In genomic region chr14:79275441-79275840, GRCm38 (mm10) we compare ENCODE assay signal across 38 mouse cellular contexts. TPM values are rescaled to one million over a fixed set of nuclear protein-coding genes. Genes with fewer than 3 reads are reported as not detected.
DNase-seq lines count a peak whose midpoint lies in the region; ATAC-seq and TF ChIP-seq lines count a peak whose summit lies in the region.
"Had no signal": no experiment of that assay in that cellular context is flagged by ENCODE, and none has a peak within 500 bp of the region (broad histone marks: within the 10 kb centered on the region; RNA-seq: fewer than 3 reads in every experiment).

No protein-coding gene starts in this region.

- no peaks in the 10 kb centered on the region for H3K36me3 ChIP-seq in lung, postnatal 0 days (ENCODE audit: insufficient read depth, low read length)
- H3K36me3 ChIP-seq: embryonic facial prominence, embryonic 10.5 days; embryonic facial prominence, embryonic 15.5 days; forebrain, embryonic 15.5 days; hindbrain, embryonic 13.5 days; limb, embryonic 13.5 days; lung, embryonic 15.5 days; midbrain, embryonic 15.5 days; neural tube, embryonic 12.5 days had no signal

- H3K4me3 ChIP-seq in lung, postnatal 0 days (ENCODE audit: low read depth, low read length) = no peak overlapping the region
- H3K4me3 ChIP-seq: embryonic facial prominence, embryonic 10.5 days; embryonic facial prominence, embryonic 15.5 days; forebrain, embryonic 15.5 days; hindbrain, embryonic 13.5 days; layer of hippocampus, adult 2 months; limb, embryonic 13.5 days; lung, embryonic 15.5 days; midbrain, embryonic 15.5 days; myocyte; neural tube, embryonic 12.5 days had no signal

- no peak for ATAC-seq in lung, postnatal 0 days
- ATAC-seq: activated CD4-positive, CD25-positive, alpha-beta regulatory T cell, adult 4 months; forebrain, embryonic 15.5 days; intestine, postnatal 0 days; midbrain, embryonic 15.5 days had no signal

- TF ChIP-seq CTCF in lung, postnatal 0 days (IDR thresholded peaks at IDR 0.05) = no peak

- H3K4me2 ChIP-seq in lung, postnatal 0 days (replicated peaks; ENCODE audit: low read depth, low read length) = no peak overlapping the region
- H3K4me2 ChIP-seq: embryonic facial prominence, embryonic 15.5 days; forebrain, embryonic 15.5 days; heart, embryonic 11.5 days; hindbrain, embryonic 13.5 days; limb, embryonic 13.5 days; liver, embryonic 11.5 days; lung, embryonic 15.5 days; midbrain, embryonic 15.5 days; neural tube, embryonic 12.5 days had no signal

- peak overlapping the region; percentile 87; the same call in 1 of the 2 replicates for H3K27ac ChIP-seq in lung, postnatal 0 days (ENCODE audit: low read length)
- H3K27ac ChIP-seq: embryonic facial prominence, embryonic 15.5 days; forebrain, embryonic 15.5 days; hindbrain, embryonic 13.5 days; layer of hippocampus, adult 2 months; limb, embryonic 13.5 days; midbrain, embryonic 15.5 days; neural tube, embryonic 12.5 days had no signal

- no peak for TF ChIP-seq EP300 in lung, postnatal 0 days (IDR thresholded peaks at IDR 0.05)

- DNase-seq in lung, postnatal 0 days (ENCODE audit: low spot score) = no peak
- no peak for DNase-seq in lung, postnatal 10 days
- DNase-seq in thymus, postnatal 25 days = peak; percentile 23
- no peak for DNase-seq in thymus, postnatal 14 days
- peak; percentile 50 for DNase-seq in R1 (ENCODE audit: low read depth, low spot score)
- no peak for DNase-seq in kidney, adult 9 months
- no peak for DNase-seq in layer of hippocampus, adult 11-12 months (ENCODE audit: low spot score)
- DNase-seq: adrenal gland, adult 2 months; adrenal gland, postnatal 36 days; cerebellum, adult 8-10 months; cerebellum, postnatal 25 days; heart, postnatal 36 days; kidney, postnatal 14 days; right cerebral cortex, adult 18-20 months; spleen, adult 18-20 months had no signal

- 19% methylated on average over 3 of the region's 3 CpGs for WGBS in lung, postnatal 0 days

- H3K4me1 ChIP-seq in lung, postnatal 0 days (ENCODE audit: insufficient read depth, low read depth, low read length) = peaks cover 14% of the 10 kb centered on the region; the same call in 1 of the 2 replicates
- H3K4me1 ChIP-seq: embryonic facial prominence, embryonic 15.5 days; forebrain, embryonic 15.5 days had no signal

- no peaks in the 10 kb centered on the region for H3K9me3 ChIP-seq in lung, postnatal 0 days (ENCODE audit: low read length)
- H3K9me3 ChIP-seq: embryonic facial prominence, embryonic 10.5 days; embryonic facial prominence, embryonic 15.5 days; forebrain, embryonic 15.5 days; hindbrain, embryonic 13.5 days; lung, embryonic 15.5 days; midbrain, embryonic 15.5 days; neural tube, embryonic 12.5 days had no signal

- H3K9ac ChIP-seq in lung, postnatal 0 days (replicated peaks; ENCODE audit: low read depth) = no peak overlapping the region
- H3K9ac ChIP-seq: embryonic facial prominence, embryonic 15.5 days; forebrain, embryonic 15.5 days; hindbrain, embryonic 13.5 days; limb, embryonic 13.5 days; lung, embryonic 15.5 days; midbrain, embryonic 15.5 days; neural tube, embryonic 12.5 days had no signal

- H3K27me3 ChIP-seq in lung, postnatal 0 days (replicated peaks; ENCODE audit: insufficient read depth, low read length) = no peaks in the 10 kb centered on the region
- H3K27me3 ChIP-seq: CH12.LX; embryonic facial prominence, embryonic 15.5 days; forebrain, embryonic 15.5 days; hindbrain, embryonic 13.5 days; limb, embryonic 13.5 days; lung, embryonic 15.5 days; midbrain, embryonic 15.5 days; neural tube, embryonic 12.5 days had no signal

RNA-seq across cellular contexts. Expression of gene Rgcc, which starts 26.0 kb away (rescaled TPM):
- 357 and 645 TPM in 2 replicates for polyA plus RNA-seq in lung, postnatal 0 days (2015; fragmentation: Nextera tagmentation; extraction: Ambion mirVana)

RNA-seq across cellular contexts. Expression of gene Zfp957, which starts 28.3 kb away (rescaled TPM):
- not detected in 2 replicates for polyA plus RNA-seq in lung, postnatal 0 days (2015; fragmentation: Nextera tagmentation; extraction: Ambion mirVana)
- polyA plus RNA-seq: adrenal gland, adult 2 months; brain, embryonic 14.5 days; C2C12; embryonic facial prominence, embryonic 10.5 days; embryonic facial prominence, embryonic 15.5 days; forebrain, embryonic 15.5 days; frontal cortex, adult 2 months; gonadal fat pad, adult 2 months; heart, embryonic 11.5 days; hindbrain, embryonic 13.5 days; intestine, postnatal 0 days; kidney, embryonic 14.5 days; limb, embryonic 13.5 days; liver, embryonic 11.5 days; liver, embryonic 16.5 days; lung, embryonic 15.5 days; myocyte; neural tube, embryonic 12.5 days; stomach, embryonic 16.5 days; thymus, postnatal 0 days had no signal

Comparison
In these comparisons a context has a peak if more than half of its experiments do, and no peak if none do; other contexts are left out.
1. DNase-seq: peak in thymus, postnatal 25 days (single experiment) and R1 (single experiment); none in lung, postnatal 0 days (single experiment), lung, postnatal 10 days (single experiment), thymus, postnatal 14 days (single experiment), kidney, adult 9 months (single experiment) and layer of hippocampus, adult 11-12 months (single experiment).